Mouse (Mus musculus) olfactory bulb, adult 2 months (tissue): ENCODE results near the gene Pigk.

Experiments
- CTCF ChIP-seq: fragments of 200-500 bp; IDR thresholded peaks from 2 replicates; pipeline ENCODE4 v1.5.1; 2012; ENCODE audit warnings: low read depth, mild to moderate bottlenecking, low read length, moderate library complexity; ENCODE audit not compliant: insufficient read depth
- POLR2A ChIP-seq: fragments of 200-500 bp; IDR thresholded peaks from 2 replicates; pipeline ENCODE4 v1.6.1; 2012; ENCODE audit warnings: mild to moderate bottlenecking, low read depth, low read length, moderate library complexity; ENCODE audit not compliant: insufficient read depth

DNA sequence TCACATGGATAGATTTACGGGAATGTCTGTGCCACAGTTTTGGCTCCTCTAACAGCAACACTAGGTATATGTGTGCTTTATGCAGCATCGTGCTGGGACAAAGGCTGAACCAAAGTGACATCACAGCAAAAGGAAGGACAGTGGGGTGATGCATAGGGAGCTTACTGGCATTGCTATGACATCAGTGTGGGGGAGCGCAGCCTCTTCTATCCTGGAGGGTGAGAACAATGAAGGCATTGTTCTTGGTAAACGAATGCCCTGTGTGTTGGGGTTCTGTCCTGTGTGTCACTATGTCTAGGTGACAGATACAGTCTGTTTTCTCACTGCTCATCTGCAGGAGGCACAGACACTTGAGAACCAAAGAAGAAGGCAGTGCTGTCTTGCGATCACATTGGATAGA is 285.0 kb downstream of the Pigk start:
- TF ChIP-seq CTCF = no peak
- TF ChIP-seq POLR2A = no peak
